Mouse (Mus musculus) gonadal fat pad, adult 2 months (tissue): ENCODE measurements around the gene Ifnb1. TPM values are rescaled to one million over a fixed set of nuclear protein-coding genes. Genes with fewer than 3 reads are reported as not detected.

Experiments
- DNase-seq: peaks from one replicate; pipeline ENCODE4 v3.0.0-alpha.2; 2012; ENCODE audit warnings: low read depth
- polyA plus RNA-seq: library from polyadenylated mRNA; depleted of rRNA; stranded (reverse); fragments of >200 nt; gene quantifications from 2 replicates; pipeline ENCODE4 v1.2.3, GENCODE M21; 2012; rRNA removed

Ifnb1 gene
- polyA plus RNA-seq, 1 experiment = not detected

DNA sequence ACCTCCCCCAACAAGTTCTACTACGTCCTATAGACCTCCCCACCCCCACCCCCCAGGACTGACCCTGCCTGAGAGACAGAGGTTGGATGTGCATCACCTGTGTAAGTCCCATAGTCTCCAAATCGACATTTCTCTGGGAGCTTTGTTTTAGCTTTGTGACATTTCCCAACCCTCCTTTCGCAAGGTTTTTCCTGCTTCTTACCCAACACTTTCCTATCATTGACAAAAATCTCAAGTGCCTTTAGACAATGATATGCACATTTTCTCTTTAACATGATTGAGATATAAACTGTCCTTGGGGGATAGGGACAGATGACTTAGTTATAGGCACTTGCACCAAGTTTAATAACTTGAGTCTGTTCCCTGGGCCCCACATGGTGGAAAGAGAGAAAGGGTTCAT, 21.3 kb downstream of the Ifnb1 start:
- DNase-seq = no peak

DNA sequence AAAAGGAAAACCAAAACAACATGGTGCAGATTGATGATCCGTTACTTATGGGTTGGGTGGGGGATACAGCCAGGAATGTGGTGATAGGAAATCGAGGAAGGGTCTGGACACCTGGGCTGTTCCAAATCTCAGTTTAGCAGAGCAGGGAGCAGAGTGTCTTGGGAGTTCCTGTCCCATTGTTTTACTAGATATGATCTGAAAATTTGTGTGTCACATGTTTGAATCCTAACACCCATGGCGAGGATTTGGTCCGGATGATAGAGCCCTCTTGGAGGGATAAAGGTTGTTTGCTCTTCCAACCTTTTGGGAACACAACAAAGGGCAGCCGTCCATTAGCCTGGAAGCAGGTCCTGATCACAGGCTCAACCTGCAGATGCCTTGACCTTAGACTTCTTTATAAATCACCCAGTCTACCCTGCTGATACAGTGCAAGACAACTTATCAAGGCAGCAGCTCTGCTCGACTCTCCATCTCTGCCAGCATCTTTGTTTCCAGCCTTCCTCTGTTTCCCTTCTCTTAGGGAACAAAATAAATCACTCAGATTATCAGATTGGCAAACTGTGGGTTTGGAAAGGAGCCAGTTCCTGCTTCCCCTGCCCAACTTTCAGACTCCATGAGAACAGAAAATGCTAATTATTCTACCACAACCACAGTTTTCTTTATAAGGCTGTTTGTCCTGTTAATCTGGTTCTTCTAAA, 26.1 kb downstream of the Ifnb1 start:
- DNase-seq = no peak

DNA sequence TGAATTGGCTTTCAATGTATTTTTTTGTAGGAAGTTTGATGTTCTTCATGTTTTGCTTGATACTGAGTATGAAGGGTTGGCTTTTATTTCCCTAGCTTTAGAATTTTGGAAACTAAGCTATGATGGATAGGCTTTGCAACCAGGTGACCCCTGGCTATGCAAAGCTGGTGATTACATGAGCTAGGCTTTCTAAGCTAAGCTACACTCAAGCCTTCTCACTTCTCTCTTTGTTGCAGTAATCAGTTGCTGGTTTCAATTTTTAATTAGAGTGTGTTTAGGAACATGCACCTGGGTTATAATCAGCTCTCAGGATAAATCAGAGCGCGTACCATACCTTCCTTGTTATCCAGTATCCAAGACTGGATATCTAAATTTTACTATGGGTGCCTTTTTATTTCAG, 33.0 kb downstream of the Ifnb1 start:
- DNase-seq = no peak

DNA sequence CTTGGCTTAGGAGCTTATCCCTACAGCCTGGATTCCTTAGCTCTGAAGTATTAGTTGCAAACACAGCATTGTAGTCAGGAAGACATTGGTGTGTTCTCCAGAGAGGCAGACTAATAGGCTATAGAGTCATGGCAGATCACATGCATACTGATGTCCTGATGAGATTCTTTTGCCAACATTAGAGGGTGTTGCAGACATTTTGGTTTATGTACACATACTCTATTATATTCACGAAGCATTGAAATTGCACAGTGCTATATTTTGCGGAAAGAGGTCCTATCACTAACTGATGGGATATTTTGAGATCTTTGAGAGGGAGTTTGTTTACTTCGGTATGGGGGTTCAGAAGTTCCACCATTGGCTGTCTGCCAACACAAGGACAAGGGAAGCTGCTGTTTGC, 34.5 kb downstream of the Ifnb1 start:
- DNase-seq = no peak

DNA sequence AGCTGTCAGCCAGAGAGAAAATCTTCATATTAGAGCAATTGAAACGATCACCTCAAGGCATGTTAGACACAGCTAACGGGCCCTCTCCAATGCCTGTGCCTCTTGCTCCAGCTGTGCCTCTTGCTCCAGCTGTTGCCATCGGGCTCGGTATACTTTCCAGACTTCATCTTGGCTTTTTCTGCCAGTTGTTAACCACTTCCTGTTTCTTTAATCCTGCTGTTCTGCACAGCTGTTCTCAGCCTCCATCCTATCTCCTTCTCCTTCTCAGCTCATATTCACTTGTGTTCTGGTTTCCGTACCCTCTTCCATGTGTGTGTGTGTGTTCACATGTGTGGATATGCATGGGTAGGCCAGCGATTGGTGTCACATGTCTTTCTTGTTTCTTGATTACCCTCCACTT, 42.4 kb downstream of the Ifnb1 start:
- no peak for DNase-seq

DNA sequence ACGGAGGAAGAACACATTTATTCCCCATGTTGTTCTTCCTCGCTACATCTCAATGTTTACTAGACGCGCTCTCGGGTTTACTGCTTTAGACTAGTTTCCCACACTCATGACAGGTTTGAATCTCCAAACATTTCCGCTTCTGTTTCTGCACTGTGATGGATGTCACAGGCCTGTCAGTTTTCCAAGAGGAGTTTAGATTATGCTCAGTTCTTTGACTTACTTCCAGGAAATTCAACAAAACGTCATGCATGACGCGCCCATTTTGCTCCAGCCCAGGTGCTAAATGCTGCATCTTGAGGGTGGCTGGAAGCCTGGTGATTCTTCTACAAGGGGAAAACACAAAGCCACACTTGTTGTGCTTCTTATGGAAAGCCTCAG, 43.8 kb downstream of the Ifnb1 start:
- no peak for DNase-seq

DNA sequence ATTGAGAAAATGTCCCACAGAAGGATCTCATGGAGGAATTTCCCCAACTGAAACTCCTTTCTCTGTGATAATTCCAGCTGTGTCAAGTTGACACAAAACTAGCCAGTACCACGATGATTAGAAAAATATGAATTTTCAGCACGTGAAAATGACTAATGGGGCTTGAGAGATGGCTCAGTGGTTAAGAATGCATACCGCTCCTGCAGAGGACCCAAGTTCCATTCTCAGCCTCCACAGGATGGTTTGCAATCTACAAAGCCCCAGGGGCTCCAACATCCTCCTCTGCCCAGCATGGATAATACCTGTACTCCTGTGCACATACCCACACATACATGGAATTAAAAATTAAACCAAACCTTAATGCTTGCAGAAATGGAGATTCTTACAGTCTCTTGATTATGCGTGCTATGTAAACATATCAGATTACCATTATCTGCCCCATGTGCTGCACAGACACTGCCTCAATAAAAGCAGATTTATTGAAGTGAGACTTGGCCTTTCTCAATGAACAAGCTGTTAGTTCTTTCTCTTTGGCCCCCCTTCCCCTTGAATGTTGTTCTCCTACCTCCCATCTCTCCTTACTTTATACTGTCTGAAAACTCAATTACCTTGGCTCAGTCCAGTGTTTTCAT, 44.3 kb downstream of the Ifnb1 start:
- DNase-seq = no peak

DNA sequence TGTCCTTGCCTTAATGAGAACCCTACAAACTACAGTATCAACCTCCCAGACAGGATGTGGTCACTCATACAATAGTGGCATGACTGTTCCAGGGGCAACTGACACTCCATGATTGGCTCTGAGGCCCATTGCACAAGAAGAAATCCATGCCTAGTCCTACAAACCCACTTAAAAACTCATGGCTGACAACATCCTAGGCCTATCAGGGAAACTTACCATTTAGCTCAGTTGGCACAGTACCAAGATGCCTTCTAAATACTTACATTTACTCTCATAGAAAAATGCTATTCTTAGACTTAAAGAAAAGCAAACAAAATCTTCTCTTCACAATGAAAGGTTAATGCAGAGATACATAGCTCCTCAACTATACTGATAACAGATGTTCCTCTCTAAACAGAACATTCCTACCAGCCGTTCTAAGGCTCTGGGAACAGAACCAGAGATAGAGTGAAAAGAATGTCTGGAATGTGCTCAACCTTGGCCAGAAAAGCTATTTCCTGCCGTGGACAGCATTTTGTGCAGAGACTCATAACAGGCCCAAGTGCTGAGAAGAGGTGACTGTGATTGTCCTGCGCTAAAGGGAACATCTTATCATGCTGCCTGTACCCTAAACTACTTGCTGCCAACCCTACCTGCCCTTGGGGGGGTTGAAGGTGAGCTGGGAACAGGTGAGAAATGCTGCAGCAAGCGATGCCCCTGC, 45.9 kb downstream of the Ifnb1 start:
- DNase-seq = no peak

DNA sequence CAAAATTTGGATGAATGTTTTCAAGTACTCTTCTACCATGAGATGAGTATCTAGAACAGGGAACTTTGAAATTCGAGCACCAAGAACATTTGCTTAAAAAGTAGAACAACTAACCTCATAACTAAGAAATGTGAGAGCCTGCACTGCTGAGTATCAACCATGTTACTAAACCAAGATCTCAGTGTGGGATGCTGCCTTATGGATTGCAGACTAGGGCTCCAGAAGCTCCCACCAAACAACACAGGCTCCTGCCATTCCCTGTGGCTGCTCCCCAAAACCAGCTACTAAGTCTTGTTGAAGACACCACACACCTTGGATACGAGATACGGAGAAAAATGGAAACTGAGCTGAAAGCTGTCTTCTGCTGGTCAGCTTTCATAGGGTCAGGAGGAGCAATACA, 46.5 kb downstream of the Ifnb1 start:
- no peak for DNase-seq

Other genes starting within 250 kb of the Ifnb1 start
- 5.4 and 8.3 TPM in 2 replicates for gene Hacd4, start 83.8 kb downstream of the Ifnb1 start, polyA plus RNA-seq
- not detected in 2 replicates for gene Ifna15, start 35.5 kb upstream of the Ifnb1 start, polyA plus RNA-seq
- not detected in 2 replicates for gene Ifna14, start 49.0 kb upstream of the Ifnb1 start, polyA plus RNA-seq
- not detected in 2 replicates for gene Ifna9, start 69.6 kb upstream of the Ifnb1 start, polyA plus RNA-seq
- gene Ifna12, start 80.6 kb upstream of the Ifnb1 start, polyA plus RNA-seq = not detected in 2 replicates
- not detected in 2 replicates for gene C87499, start 111.6 kb upstream of the Ifnb1 start, polyA plus RNA-seq
- not detected in 2 replicates for gene Ifna13, start 121.7 kb upstream of the Ifnb1 start, polyA plus RNA-seq
- not detected in 2 replicates for gene Ifna16, start 154.2 kb upstream of the Ifnb1 start, polyA plus RNA-seq
- not detected in 2 replicates for gene Ifna2, start 161.1 kb upstream of the Ifnb1 start, polyA plus RNA-seq
- gene Ifnab, start 168.6 kb upstream of the Ifnb1 start, polyA plus RNA-seq = not detected in 2 replicates
- gene Gm26566, start 199.0 kb upstream of the Ifnb1 start, polyA plus RNA-seq = 0.84 and 0.86 TPM in 2 replicates
- 14.9 and 20.2 TPM in 2 replicates for gene Klhl9, start 199.7 kb upstream of the Ifnb1 start, polyA plus RNA-seq
- gene Gm13271, start 232.1 kb upstream of the Ifnb1 start, polyA plus RNA-seq = 0.35 TPM in 1 of 2 replicates, not detected in the other
- gene Gm13283, start 237.3 kb upstream of the Ifnb1 start, polyA plus RNA-seq = not detected in 2 replicates